Mouse (Mus musculus) large intestine, adult 2 months (tissue): ENCODE results near the gene Gabra6. TPM values are rescaled to one million over a fixed set of nuclear protein-coding genes. Genes with fewer than 3 reads are reported as not detected.

ENCODE experiments used
- DNase-seq: peaks from one replicate; pipeline ENCODE4 v3.0.0-alpha.2; 2012; ENCODE audit warnings: low read depth, low spot score
- WGBS: fragments of 180-500 bp; shearing (Covaris S2); methylation state at CpG from one replicate; pipeline ENCODE4 v1.1.7; 2018; 5-methylcytosine and 5-hydroxymethylcytosine counted together
- polyA plus RNA-seq: library from polyadenylated mRNA; depleted of rRNA; stranded (reverse); fragments of >200 nt; gene quantifications from 2 replicates; pipeline ENCODE4 v1.2.3, GENCODE M21; 2012; rRNA removed

Gabra6 gene
- not detected in 2 replicates for polyA plus RNA-seq

DNA sequence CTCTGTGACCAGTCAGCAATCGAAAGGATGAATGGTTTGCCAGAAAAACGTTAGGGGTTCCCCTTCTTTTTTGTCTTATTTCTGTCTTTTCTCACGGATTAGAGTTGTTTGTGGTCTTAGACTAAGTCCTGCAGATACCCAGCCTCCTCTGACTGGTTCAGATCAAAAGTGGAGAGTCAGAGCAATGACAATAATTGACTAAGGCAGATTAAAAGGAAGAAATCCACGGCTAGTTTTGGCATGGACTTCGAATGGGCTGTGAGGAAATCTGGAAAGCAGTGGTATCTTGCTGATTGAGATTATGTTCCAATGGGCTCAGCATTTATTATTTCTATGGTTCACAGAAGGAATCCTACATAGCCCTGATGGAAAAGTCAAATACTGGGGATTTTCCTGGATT, at the start of gene Gabra6:
Gabra6 (minus strand) TSS at position 191 of the 400 bp plus-strand sequence.
- 54% methylated on average over 5 of the region's 5 CpGs for WGBS
- no peak for DNase-seq

DNA sequence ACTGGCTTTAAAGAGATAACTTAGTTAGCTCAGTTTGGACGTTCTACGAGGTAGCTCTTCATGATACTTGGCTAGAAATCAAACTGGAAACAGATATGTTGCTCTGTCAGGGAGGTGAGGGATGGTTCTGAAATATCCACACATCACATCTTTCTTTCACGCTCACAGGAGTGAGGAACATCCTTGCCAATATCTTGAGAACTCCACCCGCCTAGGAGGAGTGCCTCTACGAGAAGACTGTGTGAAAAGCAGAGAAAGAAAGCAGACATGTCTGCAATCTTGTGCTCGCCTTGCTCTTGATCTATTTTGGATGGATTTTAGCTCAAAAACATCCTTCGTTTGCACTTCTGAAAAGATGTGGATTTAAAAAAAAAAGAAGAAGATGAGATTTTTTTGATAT, 44.7 kb upstream of the Gabra6 start:
- 67% methylated on average over 7 of the region's 7 CpGs for WGBS
- DNase-seq, result no peak

DNA sequence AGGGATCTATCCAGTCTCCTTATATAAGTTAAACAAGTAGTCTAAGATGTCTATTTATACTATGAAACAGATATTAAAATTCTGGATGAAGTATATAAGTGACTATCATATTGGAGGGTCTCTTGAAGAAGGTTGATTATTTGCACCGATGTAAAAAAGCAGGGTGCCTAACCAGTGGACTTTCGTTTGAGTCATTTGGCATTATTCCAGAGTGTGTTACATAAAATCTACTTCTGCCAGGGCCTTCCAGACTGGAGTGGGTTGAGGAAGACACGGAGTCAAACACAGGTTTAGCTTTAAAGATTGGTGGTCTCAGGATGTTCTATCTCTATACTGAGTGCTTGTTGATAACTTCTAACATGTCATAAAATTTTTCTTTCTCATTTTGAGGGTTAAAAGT, 11.2 kb upstream of the Gabra6 start:
- DNase-seq, result no peak
- 68% methylated on average over 3 of the region's 3 CpGs for WGBS

DNA sequence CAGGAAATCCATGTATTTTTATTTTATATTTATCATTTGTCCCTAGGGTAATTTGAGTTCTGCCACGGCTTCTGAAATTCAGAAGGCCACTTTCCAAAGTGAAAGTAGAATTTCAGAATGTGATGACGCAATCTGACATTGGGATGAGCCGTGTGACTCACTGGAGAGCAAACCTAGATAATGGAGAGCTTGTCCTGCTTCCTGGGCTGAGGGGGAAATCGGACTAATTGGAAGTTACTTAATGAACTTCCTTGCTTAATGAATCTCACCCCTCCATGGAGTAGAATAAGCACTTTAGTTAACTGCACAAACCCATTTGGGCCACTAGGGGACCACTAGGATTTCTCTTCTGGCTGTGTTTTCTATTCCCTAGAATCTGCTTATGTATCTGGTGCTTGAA, 5.4 kb upstream of the Gabra6 start:
- WGBS, result 62% methylated on average over 4 of the region's 4 CpGs
- no peak for DNase-seq

DNA sequence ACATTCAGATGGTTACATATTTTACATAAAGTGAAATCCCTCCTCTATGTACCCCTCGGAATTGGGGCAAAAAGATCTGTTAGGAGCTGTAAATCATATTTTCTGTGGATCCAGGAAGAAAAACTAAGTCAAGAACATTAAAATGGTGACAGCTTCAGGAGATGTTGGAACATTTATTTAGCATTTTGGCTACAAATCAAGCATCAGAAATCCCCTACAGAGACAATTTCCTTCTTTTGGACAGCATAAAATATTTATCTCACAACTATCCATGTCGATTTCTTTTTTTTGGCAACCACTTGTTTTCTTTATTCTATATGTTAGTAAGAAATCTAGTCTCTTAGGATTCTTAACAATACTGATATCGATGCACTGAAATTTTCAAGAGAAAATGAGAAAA, 688 bp upstream of the Gabra6 start:
- DNase-seq, result no peak
- WGBS, result 75% methylated on average over 3 of the region's 3 CpGs

DNA sequence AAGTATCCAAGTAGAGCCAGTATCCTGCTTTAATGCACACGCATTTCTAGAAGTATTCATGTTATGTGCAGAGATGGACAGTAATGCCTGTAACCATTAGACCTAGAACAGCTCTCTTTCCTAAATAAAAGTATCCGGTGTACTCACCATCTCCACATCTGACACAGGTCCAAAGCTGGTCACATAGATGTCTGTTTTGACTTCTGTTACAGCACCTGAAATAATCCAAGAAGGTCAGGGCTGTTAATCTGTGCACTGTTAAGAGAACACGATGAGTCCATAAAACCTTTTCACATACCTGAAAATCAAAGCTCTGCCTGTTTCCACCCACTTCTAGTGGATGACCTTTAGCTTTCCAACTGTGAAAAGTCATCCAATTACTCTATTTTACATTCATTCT, 1.4 kb downstream of the Gabra6 start:
- DNase-seq, result no peak
- WGBS, result 85% methylated on average over 3 of the region's 3 CpGs

DNA sequence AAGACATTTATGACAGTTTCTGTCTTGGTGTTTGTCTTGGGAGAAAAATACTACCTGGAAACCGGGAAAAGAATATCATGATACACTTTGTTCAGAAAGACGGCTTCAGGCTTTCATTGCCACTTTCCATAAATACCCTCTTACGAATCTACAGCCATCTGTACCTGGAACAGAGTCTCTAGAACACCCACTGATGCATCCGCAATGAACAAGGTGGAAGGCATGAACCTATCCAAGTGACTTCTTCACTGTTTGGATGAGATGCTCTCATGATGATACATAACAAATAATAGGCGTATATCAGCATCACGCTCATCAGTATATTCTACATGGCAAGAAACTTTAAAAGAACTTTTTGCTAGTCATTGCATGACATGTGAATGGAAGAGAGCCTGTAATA, 1.8 kb downstream of the Gabra6 start:
- WGBS, result 84% methylated on average over 6 of the region's 6 CpGs
- DNase-seq, result no peak

DNA sequence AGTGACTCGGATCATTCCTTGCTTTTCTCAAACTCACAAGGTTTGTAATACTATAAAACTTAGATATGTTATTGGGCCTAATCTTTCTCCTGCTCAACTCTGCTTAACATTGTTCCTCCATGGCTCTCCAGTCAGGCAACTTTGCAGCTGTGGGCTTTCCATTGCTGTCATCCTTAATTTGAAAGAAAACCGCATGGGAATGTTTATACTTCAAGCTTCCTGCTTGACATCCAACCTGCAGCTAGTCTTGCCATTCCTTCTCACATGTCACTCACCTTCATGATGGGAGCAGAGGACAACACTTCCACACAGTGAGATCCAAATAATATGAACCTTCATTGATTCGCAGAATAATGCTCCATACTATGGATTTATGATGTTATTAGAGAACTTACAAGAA, 2.9 kb downstream of the Gabra6 start:
- WGBS, result 85% methylated on average over 3 of the region's 3 CpGs
- no peak for DNase-seq

DNA sequence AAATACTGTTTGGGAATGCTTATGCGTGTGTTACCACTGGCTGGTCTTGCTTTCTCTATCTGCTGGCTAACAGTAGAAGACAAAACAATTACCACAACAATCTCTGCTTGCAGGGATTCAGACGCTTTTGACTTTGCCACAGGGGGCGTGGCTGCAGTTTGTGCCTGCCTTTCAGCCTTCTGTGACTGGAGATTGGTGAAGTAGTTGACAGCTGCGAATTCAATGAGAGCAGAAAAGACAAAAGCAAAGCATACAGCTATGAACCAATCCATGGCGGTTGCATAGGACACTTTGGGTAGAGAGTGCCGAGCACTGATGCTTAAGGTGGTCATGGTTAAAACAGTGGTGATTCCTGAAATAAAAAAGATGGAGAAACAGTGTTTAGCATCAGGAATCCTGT, 6.0 kb downstream of the Gabra6 start:
- 26% methylated on average over 6 of the region's 6 CpGs for WGBS
- DNase-seq, result no peak

DNA sequence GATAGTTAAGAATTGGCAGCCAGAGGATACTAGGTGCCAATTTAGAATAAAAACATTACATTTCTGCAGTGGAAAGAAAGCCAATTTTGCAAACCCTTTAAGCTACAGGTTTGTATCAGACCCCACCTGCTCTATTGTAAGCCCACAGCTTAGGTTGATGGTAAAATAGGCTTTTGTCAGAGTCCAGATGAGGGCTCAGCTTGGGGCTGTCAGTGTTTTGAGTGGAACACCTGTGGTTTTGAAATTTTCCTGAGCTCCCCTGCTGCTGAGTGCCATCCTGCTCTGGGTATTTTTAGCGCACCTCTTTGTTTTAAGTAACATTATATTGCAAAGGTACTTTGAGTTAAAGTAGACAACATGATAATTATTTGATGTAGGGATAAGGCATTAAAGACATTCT, 10.0 kb downstream of the Gabra6 start:
- WGBS, result 79% methylated on average over 1 of the region's 1 CpGs
- no peak for DNase-seq

DNA sequence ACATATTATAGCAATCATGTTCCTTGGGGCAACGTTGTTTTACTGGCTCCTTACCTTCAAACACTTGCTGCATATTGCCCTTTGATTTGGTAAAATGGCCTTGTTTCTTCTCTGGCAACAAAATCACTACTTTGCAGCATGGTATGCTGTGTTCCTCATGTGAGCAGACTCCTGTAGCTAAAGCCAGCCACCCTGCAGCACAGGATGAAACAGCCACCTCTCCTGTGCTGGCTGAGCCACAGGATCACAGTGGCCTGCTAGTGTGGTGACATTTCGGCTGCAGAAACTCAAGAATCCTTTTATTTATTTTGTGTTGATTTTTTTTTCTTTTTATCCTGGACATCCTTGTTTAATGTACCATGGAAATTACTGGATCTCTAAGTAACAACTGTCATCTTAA, 11.8 kb downstream of the Gabra6 start:
- 57% methylated on average over 2 of the region's 2 CpGs for WGBS

DNA sequence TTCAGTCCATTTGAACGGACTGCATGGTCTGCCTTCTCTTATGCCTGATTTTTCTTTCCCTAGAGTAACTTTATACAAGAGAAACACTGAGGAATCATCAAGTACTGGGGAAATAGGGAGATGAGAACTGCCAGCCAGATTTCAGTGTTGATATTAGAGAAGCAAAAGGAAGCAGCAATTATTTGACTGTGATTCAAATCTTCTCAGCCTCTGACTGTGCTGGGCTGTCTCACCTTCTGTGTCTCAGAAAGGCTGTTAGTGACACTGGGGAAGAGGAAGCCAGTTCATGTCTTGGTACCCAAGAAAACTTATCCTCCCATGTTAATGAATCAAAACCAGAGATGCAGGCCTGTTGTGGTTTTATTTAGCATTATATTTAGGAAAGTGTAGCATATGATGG, 14.8 kb downstream of the Gabra6 start:
- WGBS, result 80% methylated on average over 1 of the region's 1 CpGs
- DNase-seq, result no peak

More for the DNA sequence above, 11.8 kb downstream of the Gabra6 start:
- no peak for DNase-seq

DNA sequence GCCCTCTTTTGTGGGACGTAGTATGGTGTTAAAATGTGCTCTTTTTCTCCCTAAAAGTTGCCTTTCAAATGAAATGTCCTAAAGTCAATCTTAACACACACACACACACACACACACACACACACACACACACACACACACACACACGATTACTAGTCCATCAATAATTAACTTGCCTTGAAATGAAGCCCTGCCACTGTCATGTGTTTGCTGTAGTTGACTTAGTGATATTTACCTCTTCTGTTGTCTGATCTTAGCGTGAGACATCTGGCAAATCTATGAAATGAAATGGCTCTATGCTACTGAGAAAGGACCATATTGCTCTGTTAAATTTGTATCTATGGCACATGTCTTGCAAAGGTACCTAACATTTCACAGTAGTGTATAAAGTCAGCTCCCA, 61.9 kb downstream of the Gabra6 start:
- 27% methylated on average over 3 of the region's 3 CpGs for WGBS
- no peak for DNase-seq

Other genes starting within 250 kb of the Gabra6 start
- 0.02 and 0.10 TPM in 2 replicates for gene Gabra1, start 138.1 kb downstream of the Gabra6 start, polyA plus RNA-seq
- gene Gabrb2, start 98.7 kb upstream of the Gabra6 start, polyA plus RNA-seq, result not detected in 2 replicates